29 mouse cellular contexts compared by ENCODE assay signal in the genomic region with DNA sequence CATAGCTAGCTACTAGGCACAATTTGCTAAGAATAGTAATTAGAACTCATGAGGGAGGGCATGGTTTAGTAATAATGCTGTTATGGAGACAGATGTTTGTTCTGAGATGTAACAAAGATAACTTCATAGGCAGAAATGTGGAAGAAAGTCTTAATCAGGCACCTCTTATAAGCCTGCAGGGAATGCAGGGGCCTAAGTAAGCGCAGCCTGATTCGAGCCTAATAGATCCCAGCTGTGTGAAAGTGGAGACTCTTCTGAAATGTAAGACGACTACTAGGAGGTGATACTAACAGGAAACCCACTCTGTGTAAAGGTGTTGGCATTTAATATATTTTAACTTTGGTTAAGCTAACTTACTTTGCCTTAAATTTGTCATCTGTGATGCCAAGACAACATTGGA.
DNase-seq lines count a peak whose midpoint lies in the region; ATAC-seq and TF ChIP-seq lines count a peak whose summit lies in the region.
"Had no signal": no experiment of that assay in that cellular context is flagged by ENCODE, and none has a peak within 500 bp of the region (broad histone marks: within the 10 kb centered on the region; RNA-seq: fewer than 3 reads in every experiment).

No protein-coding gene starts in this region.

- TF ChIP-seq CTCF in hindbrain, postnatal 0 days (IDR thresholded peaks at IDR 0.05; ENCODE audit: low read depth), result no peak

- H3K36me3 ChIP-seq in hindbrain, embryonic 16.5 days (ENCODE audit: control insufficient read depth, insufficient read depth, low read length), result no peaks in the 10 kb centered on the region
- H3K36me3 ChIP-seq in hindbrain, postnatal 0 days (ENCODE audit: insufficient read depth, low read length), result no peaks in the 10 kb centered on the region
- H3K36me3 ChIP-seq in embryonic facial prominence, embryonic 10.5 days (replicated peaks), result no peaks in the 10 kb centered on the region
- no peaks in the 10 kb centered on the region for H3K36me3 ChIP-seq in limb, embryonic 11.5 days (ENCODE audit: control insufficient read depth, insufficient read depth, low read length)
- H3K36me3 ChIP-seq: forebrain, embryonic 10.5 days; G1E; heart, embryonic 13.5 days; hindbrain, embryonic 15.5 days; midbrain, embryonic 15.5 days; neural tube, embryonic 12.5 days had no signal

- no peaks in the 10 kb centered on the region for H3K4me1 ChIP-seq in hindbrain, embryonic 16.5 days (ENCODE audit: control insufficient read depth, insufficient read depth, low read depth, low read length)
- H3K4me1 ChIP-seq in hindbrain, postnatal 0 days (ENCODE audit: insufficient read depth, low read length), result no peaks in the 10 kb centered on the region
- peaks cover 4% of the 10 kb centered on the region; the same call in 1 of the 2 replicates for H3K4me1 ChIP-seq in embryonic facial prominence, embryonic 10.5 days
- H3K4me1 ChIP-seq in limb, embryonic 11.5 days (ENCODE audit: control insufficient read depth, insufficient read depth, low read length), result no peaks in the 10 kb centered on the region; the same call in 1 of the 2 replicates
- H3K4me1 ChIP-seq: forebrain, embryonic 10.5 days; heart, embryonic 13.5 days; hindbrain, embryonic 15.5 days; midbrain, embryonic 15.5 days; neural tube, embryonic 12.5 days had no signal

- ATAC-seq in hindbrain, embryonic 16.5 days, result 0 out of 2 replicates have a peak, but pooled peaks have one; percentile 54
- no peak for ATAC-seq in hindbrain, postnatal 0 days
- ATAC-seq in limb, embryonic 11.5 days (ENCODE audit: insufficient number of reproducible peaks, low FRiP score, low TSS enrichment, low read depth), result peak; percentile 81; the same call in 1 of the 2 replicates
- ATAC-seq: activated CD4-positive, CD25-positive, alpha-beta regulatory T cell, adult 4 months; forebrain, embryonic 16.5 days; intestine, postnatal 0 days; midbrain, embryonic 15.5 days had no signal

- no peak for DNase-seq in hindbrain, postnatal 0 days (ENCODE audit: low spot score)
- DNase-seq in embryonic facial prominence, embryonic 10.5 days (ENCODE audit: low spot score), result peak; percentile 44
- peak; percentile 38 for DNase-seq in limb, embryonic 11.5 days (ENCODE audit: low spot score)
- no peak for DNase-seq in layer of hippocampus, adult 8-10 months (ENCODE audit: low spot score in 2 of 2)
- no peak for DNase-seq in layer of hippocampus, adult 18-20 months (ENCODE audit: low spot score in 2 of 2)
- no peak for DNase-seq in layer of hippocampus, adult 11-12 months (ENCODE audit: low spot score)
- DNase-seq: adrenal gland, adult 8-10 months; cerebellum, adult 11-12 months; cerebellum, postnatal 10 days; gastrocnemius, postnatal 25 days; heart, adult 18-20 months; heart, postnatal 14 days; lung, postnatal 4 days; retina, postnatal 1 day; right cerebral cortex, postnatal 25 days; spleen, adult 18-20 months; thymus, postnatal 25 days had no signal

- no peaks in the 10 kb centered on the region for H3K9me3 ChIP-seq in hindbrain, embryonic 16.5 days (ENCODE audit: control insufficient read depth, low read length)
- no peaks in the 10 kb centered on the region for H3K9me3 ChIP-seq in hindbrain, postnatal 0 days (ENCODE audit: low read length)
- no peaks in the 10 kb centered on the region for H3K9me3 ChIP-seq in embryonic facial prominence, embryonic 10.5 days
- no peaks in the 10 kb centered on the region for H3K9me3 ChIP-seq in limb, embryonic 11.5 days (ENCODE audit: control insufficient read depth, low read length)
- H3K9me3 ChIP-seq: forebrain, embryonic 10.5 days; G1E; heart, embryonic 13.5 days; hindbrain, embryonic 15.5 days; midbrain, embryonic 15.5 days; neural tube, embryonic 12.5 days had no signal

- no peak overlapping the region for H3K4me2 ChIP-seq in hindbrain, embryonic 16.5 days (ENCODE audit: low read length)
- H3K4me2 ChIP-seq in hindbrain, postnatal 0 days (ENCODE audit: low read depth, low read length), result no peak overlapping the region
- H3K4me2 ChIP-seq in limb, embryonic 11.5 days (ENCODE audit: low read depth, severe bottlenecking), result no peak overlapping the region
- H3K4me2 ChIP-seq: heart, embryonic 13.5 days; hindbrain, embryonic 15.5 days; midbrain, embryonic 15.5 days; neural tube, embryonic 12.5 days had no signal

- H3K4me3 ChIP-seq in hindbrain, embryonic 16.5 days (ENCODE audit: low read length), result no peak overlapping the region
- H3K4me3 ChIP-seq in hindbrain, postnatal 0 days (ENCODE audit: low read length), result no peak overlapping the region
- no peak overlapping the region for H3K4me3 ChIP-seq in embryonic facial prominence, embryonic 10.5 days
- no peak overlapping the region for H3K4me3 ChIP-seq in limb, embryonic 11.5 days (ENCODE audit: low read depth, low read length)
- H3K4me3 ChIP-seq: forebrain, embryonic 10.5 days; heart, embryonic 13.5 days; hindbrain, embryonic 15.5 days; layer of hippocampus, adult 2 months; midbrain, embryonic 15.5 days; neural tube, embryonic 12.5 days had no signal

- H3K27me3 ChIP-seq in hindbrain, embryonic 16.5 days (replicated peaks; ENCODE audit: control insufficient read depth, insufficient read depth, low read length), result no peaks in the 10 kb centered on the region
- H3K27me3 ChIP-seq in hindbrain, postnatal 0 days (ENCODE audit: insufficient read depth, low read length), result no peaks in the 10 kb centered on the region
- no peaks in the 10 kb centered on the region for H3K27me3 ChIP-seq in embryonic facial prominence, embryonic 10.5 days (replicated peaks; ENCODE audit: low read depth, poor library complexity, severe bottlenecking)
- no peaks in the 10 kb centered on the region for H3K27me3 ChIP-seq in limb, embryonic 11.5 days (ENCODE audit: control insufficient read depth, insufficient read depth, low read length)
- H3K27me3 ChIP-seq: CH12.LX; heart, embryonic 13.5 days; hindbrain, embryonic 15.5 days; midbrain, embryonic 15.5 days; neural tube, embryonic 12.5 days had no signal

- WGBS in hindbrain, embryonic 16.5 days, result 59% methylated on average over 3 of the region's 3 CpGs
- 71% methylated on average over 3 of the region's 3 CpGs for WGBS in hindbrain, postnatal 0 days
- 30% methylated on average over 3 of the region's 3 CpGs for WGBS in embryonic facial prominence, embryonic 10.5 days
- WGBS in limb, embryonic 11.5 days, result 12% methylated on average over 3 of the region's 3 CpGs

- H3K27ac ChIP-seq in hindbrain, embryonic 16.5 days (ENCODE audit: low read depth, low read length), result no peak overlapping the region
- H3K27ac ChIP-seq in hindbrain, postnatal 0 days, result no peak overlapping the region
- H3K27ac ChIP-seq in embryonic facial prominence, embryonic 10.5 days (replicated peaks), result no peak overlapping the region
- H3K27ac ChIP-seq in limb, embryonic 11.5 days (replicated peaks; ENCODE audit: low read depth, low read length), result no peak overlapping the region
- H3K27ac ChIP-seq: forebrain, embryonic 10.5 days; heart, embryonic 13.5 days; hindbrain, embryonic 15.5 days; layer of hippocampus, adult 2 months; midbrain, embryonic 15.5 days; neural tube, embryonic 12.5 days had no signal

- H3K9ac ChIP-seq in hindbrain, embryonic 16.5 days (ENCODE audit: low read depth, low read length), result no peak overlapping the region
- H3K9ac ChIP-seq in hindbrain, postnatal 0 days (replicated peaks; ENCODE audit: low read length), result no peak overlapping the region
- H3K9ac ChIP-seq in limb, embryonic 11.5 days (ENCODE audit: low read length), result no peak overlapping the region
- H3K9ac ChIP-seq: heart, embryonic 13.5 days; hindbrain, embryonic 15.5 days; midbrain, embryonic 15.5 days; neural tube, embryonic 12.5 days had no signal

Comparison
In these comparisons a context has a peak if more than half of its experiments do, and no peak if none do; other contexts are left out.
1. DNase-seq: peak in embryonic facial prominence, embryonic 10.5 days (single experiment) and limb, embryonic 11.5 days (single experiment); none in hindbrain, postnatal 0 days (single experiment), layer of hippocampus, adult 8-10 months (0 of 2), layer of hippocampus, adult 18-20 months (0 of 2) and layer of hippocampus, adult 11-12 months (single experiment).